Mouse (Mus musculus) B cell, adult (primary cell): ENCODE measurements around the gene Hhatl. TPM values are rescaled to one million over a fixed set of nuclear protein-coding genes. Genes with fewer than 3 reads are reported as not detected.

Source experiments
- total RNA-seq: library from RNA; stranded (reverse); gene quantifications from 4 replicates; pipeline ENCODE4 v1.2.4, GENCODE M21; 2023; ENCODE audit not compliant: inconsistent age

The Hhatl gene
- not detected in 4 replicates for total RNA-seq

GRCm38 (mm10) chr9:121791757-121792521 lies at the start of gene Hhatl:
Gene Hhatl (minus strand): TSS chr9:121792507.

GRCm38 (mm10) chr9:121838829-121839621 lies 46.7 kb upstream of the Hhatl start, which contains the start of gene Ccdc13:
Gene Ccdc13 (minus strand): TSS chr9:121839461.

DNA sequence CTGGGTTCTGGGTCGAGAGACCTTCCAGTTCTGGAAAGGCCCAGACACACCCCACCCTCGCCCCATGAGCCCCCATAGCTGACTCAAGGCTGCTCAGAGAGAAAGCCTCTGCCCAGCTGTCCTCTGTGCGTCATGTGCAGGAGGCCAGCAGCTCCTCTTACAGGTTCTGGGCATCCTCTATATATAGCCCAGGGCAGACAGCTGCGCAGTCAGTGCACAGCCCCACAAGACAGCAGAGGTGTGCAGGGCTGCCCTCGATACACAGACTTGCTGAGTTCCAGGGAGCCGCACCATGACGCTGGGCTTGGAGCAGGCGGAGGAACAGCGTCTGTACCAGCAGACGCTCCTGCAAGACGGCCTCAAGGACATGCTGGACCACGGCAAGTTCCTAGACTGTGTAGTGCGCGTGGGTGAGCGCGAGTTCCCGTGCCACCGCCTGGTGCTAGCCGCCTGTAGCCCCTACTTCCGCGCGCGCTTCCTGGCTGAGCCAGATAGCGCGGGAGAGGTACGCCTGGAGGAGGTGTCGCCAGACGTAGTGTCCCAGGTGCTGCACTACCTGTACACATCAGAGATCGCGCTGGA lies 14.7 kb downstream of the Hhatl start, which contains the start of gene Klhl40:
Klhl40 (plus strand) TSS at position 124 of the 582 bp plus-strand sequence.

GRCm38 (mm10) chr9:121759091-121760081 lies 32.9 kb downstream of the Hhatl start, which contains the start of gene Zfp651:
Gene Zfp651 (plus strand): TSS chr9:121759330.

Other genes with a start within 250 kb of the Hhatl start
- gene Lyzl4, start 150.4 kb downstream of the Hhatl start, total RNA-seq, result not detected in 4 replicates
- gene Vipr1, start 149.8 kb downstream of the Hhatl start, total RNA-seq, result 0.19 to 0.99 TPM (median 0.47 TPM) in 4 replicates
- 15.5 to 24.1 TPM (median 20.9 TPM) in 4 replicates for gene Sec22c, start 87.0 kb downstream of the Hhatl start, total RNA-seq
- 19.6 to 31.8 TPM (median 23.5 TPM) in 4 replicates for gene Ss18l2, start 82.2 kb downstream of the Hhatl start, total RNA-seq
- gene Nktr, start 73.3 kb downstream of the Hhatl start, total RNA-seq, result 243 to 289 TPM (median 264 TPM) in 4 replicates
- gene Zfp651, start 33.2 kb downstream of the Hhatl start, total RNA-seq, result 0.26 to 0.66 TPM (median 0.51 TPM) in 4 replicates
- not detected in 4 replicates for gene Klhl40, start 14.9 kb downstream of the Hhatl start, total RNA-seq
- gene Ccdc13, start 47.0 kb upstream of the Hhatl start, total RNA-seq, result not detected in 4 replicates
- gene Higd1a, start 65.9 kb upstream of the Hhatl start, total RNA-seq, result 21.9 to 34.2 TPM (median 29.2 TPM) in 4 replicates
- 18.9 to 25.6 TPM (median 22.3 TPM) in 4 replicates for gene Ackr2, start 105.8 kb upstream of the Hhatl start, total RNA-seq
- not detected in 4 replicates for gene Cyp8b1, start 123.8 kb upstream of the Hhatl start, total RNA-seq
- gene Fam198a, start 158.5 kb upstream of the Hhatl start, total RNA-seq, result 1.3 to 1.6 TPM (median 1.5 TPM) in 4 replicates
- gene Pomgnt2, start 204.6 kb upstream of the Hhatl start, total RNA-seq, result not detected in 4 replicates